Mouse (Mus musculus): Measurements from ENCODE around the gene Zbtb42.

Zbtb42 gene

GRCm38 (mm10) chr12:112727801-112728200, 49.2 kb downstream of the Zbtb42 start:
- DNase-seq (ENCODE audit: low read depth, low spot score) = no peak

GRCm38 (mm10) chr12:112730808-112731207, 52.2 kb downstream of the Zbtb42 start:
- no peak for DNase-seq (ENCODE audit: low read depth, low spot score)

All from c-Kit-negative CD71-positive TER-119-positive erythroid progenitor cells, embryonic 14.5 days (primary cell).